Mouse (Mus musculus): ENCODE results near the gene Try4.
"Not testable (repeated sequence)": the region's sequence is repeated elsewhere in the genome, so short reads cannot be mapped to it uniquely, and the experiment has no call there.

DNA sequence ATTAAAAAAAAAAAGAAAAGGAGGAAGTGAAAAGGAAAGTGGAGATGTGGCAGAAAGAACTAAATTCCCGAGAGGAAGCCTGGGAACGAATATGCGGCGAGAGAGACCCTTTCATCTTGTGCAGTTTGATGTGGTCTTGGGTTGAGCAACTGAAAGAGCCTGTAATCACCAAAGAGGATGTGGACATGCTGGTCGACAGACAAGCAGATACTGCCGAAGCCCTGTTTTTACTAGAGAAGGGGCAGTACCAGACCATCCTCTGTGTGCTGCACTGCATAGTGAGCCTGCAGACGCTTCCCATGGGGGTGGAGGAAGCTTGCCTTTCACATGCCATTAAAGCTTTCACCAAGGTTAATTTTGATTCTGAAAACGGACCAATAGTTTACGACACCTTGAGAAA, 48.8 kb upstream of the Try4 start:
- TF ChIP-seq CTCF (IDR thresholded peaks at IDR 0.05; ENCODE audit: borderline replicate concordance, extremely low read depth, insufficient read depth, insufficient read length); POLR2A (IDR thresholded peaks at IDR 0.05; ENCODE audit: borderline replicate concordance, extremely low read depth, insufficient read depth, insufficient read length, poor library complexity, severe bottlenecking): not testable (repeated sequence)

All from brain, embryonic 14.5 days (tissue).